Mouse (Mus musculus) right cerebral cortex, adult 2 months (tissue): ENCODE data around the gene Bicral.
"Not testable (repeated sequence)": the region's sequence is repeated elsewhere in the genome, so short reads cannot be mapped to it uniquely, and the experiment has no call there.

ENCODE experiments used
- DNase-seq, 2 experiments: peaks; one replicate each; pipeline ENCODE4 v3.0.0; 2021 to 2022; ENCODE audit warnings: low spot score in 2 of 2

Bicral gene

DNA sequence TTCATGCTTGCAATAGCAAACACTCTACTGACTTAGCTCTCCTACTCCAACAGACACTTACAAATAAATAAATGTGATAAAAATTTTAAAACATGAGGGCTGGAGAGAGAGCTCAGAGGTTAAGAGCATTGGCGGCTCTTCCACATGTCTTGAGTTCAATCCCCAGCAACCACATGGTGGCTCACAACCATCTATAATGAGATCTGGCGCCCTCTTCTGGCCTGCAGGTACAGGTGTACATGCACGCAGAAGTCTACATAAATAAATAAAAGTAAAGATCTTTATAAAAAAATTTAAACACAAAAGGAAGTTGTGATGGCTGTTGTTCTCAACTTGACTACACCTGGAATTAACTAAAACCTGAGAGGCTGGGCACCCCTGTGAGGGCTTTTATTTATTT, 17.3 kb upstream of the Bicral start:
- no peak for DNase-seq

DNA sequence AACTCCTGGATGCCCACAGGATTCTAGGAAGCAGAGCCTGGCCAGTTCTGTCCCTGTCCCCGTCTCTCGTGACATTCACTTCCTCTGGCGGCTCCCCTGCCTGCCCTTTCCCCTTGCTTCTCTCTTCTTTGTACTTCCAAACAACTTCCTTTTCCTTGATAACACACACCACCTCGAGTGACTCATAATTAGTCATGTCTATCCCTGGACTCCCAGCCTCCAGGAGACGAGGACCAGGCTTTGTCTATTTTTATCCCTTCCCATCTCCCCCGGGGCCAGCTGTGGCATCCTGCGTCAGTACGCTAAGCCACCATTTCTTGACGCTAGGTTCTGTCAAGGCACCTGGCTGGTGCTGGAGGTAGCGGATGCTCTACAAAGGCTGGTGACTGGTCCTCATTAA, 15.9 kb upstream of the Bicral start:
- DNase-seq = peak; percentile 51 to 60

GRCm38 (mm10) chr17:46872806-46873205, 14.5 kb upstream of the Bicral start:
- DNase-seq = no peak

DNA sequence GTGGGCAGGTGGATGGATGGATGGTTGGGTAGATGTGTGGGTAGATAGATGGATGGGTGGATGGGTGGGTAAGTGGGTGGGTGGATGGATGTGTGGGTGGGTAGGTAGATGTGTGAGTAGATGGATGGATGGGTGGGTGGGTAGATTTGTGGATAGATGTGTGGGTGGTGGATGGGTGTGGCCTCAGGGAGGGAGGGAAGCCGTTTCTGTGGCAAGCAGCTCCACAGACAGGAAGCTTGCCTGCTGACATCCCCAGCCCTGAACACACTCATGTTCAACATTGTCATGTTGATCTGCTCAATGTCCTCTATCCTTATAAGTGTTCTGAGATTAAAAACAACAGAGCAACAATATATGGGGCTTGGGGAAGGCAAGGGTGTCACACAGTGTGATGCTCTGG, 12.6 kb upstream of the Bicral start:
- no peak for DNase-seq

GRCm38 (mm10) chr17:46870204-46870798, 12.0 kb upstream of the Bicral start:
- no peak for DNase-seq

DNA sequence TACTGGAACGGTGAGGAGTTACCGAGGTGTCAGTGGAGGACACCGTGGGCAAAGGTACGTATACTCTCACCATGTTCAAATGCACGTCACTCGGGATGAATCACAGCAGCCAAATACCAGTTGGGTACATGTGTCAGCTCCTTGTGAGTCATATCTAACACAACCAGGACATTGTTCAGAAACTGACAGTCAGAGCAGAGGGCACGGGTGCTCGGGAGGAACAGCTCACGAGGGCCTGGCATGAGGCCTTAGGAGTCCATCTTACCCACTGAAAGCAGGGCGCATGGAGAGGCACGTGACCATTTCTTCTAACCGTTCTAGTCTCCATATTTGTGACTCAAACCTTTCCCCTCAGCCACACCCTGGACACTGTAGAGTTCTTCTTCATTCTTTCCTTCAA, 8.6 kb upstream of the Bicral start:
- peak in 1 of 2 experiments; percentile 18 for DNase-seq

GRCm38 (mm10) chr17:46864566-46865195, 6.4 kb upstream of the Bicral start:
- peak; percentile 33 to 43 for DNase-seq

DNA sequence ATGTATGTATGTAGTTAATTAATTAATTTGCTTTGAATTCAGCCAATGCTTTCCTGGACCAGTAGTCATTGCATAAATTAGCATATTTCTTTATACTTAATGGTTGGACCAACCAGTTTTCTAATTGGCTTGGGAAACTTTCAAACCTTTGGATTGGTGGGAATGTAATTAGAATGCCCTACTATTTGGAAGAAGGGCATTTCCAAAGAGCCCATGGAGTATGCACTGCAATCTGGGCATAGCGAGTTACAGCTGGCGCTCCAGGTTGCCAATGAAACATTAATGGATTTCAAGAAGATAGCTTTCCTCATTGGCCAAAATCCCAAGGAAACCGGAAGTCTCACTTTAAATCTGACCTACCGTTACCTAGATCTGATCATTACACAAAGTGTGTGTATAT, 1.8 kb upstream of the Bicral start:
- no peak for DNase-seq

DNA sequence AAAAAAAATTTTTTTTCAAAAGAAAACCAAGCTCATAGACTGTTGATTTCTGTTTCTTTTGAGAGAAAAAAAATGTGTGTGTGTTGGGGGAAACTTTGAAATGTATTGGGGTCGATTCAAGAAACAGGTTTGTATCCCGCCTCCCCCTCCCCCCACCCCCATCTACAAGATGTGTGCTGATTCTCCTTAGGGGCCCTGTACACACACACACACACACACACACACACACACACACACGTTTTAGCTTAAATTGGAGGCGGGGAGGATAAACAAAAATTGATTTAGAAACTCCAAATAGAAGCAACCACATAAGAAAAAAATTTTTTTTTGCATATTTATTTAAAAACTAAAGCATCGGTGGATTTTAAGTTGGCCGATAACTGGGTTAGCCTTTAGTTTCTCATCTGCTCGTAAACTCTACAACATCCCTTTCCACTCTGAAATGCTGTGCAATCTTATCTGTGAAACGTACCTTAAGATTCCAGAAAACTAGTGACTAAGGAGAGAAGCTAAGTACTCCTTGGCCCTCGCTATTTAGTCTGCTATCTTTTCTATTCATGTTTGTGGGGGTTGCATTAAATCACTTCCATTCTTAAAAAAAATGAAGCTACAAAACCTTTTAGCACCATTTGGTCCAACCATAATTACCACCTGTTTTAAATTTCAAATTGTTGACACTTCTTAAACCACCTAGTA, 615 bp upstream of the Bicral start:
- DNase-seq = no peak

GRCm38 (mm10) chr17:46857361-46857902, 850 bp downstream of the Bicral start:
- peak; percentile 74 to 79 for DNase-seq

GRCm38 (mm10) chr17:46856471-46857360, 1.6 kb downstream of the Bicral start:
- DNase-seq = peak; percentile 64 to 77

GRCm38 (mm10) chr17:46856107-46856388, 2.2 kb downstream of the Bicral start:
- no peak for DNase-seq

DNA sequence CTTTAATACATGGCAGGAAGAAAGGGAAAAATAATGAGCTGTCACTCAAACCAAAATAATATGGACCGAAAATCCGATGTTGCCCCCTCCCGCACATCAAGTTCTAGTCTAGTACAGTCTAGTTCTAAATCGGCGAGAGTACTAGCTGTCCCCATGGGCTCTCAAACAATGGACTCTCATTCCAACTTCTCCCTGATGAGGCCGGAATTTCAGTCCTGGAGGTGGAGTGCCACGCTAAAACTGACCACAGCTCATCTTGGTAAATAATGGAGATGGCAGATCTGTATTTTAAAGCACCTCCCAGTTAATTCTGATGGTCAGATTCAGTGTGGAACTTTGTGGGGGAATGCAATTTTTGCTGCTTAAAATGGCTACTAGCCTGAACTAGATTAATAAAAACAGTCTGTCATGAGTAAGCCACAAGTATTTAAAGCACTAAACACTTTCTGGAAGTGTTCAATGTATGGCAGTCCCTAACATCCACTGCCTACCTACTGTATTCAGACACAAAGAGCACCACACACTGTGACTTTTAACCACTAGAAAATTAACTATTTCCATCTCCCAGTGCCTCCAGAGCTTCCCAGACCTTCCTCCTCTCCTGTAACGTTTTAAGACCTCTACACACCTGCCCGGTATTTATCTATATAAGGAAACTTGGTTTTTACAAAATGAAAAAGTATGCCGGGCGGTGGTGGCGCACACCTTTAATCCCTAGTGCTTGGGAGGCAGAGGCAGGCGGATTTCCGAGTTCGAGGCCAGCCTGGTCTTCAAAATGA, 2.8 kb downstream of the Bicral start:
- no peak for DNase-seq

DNA sequence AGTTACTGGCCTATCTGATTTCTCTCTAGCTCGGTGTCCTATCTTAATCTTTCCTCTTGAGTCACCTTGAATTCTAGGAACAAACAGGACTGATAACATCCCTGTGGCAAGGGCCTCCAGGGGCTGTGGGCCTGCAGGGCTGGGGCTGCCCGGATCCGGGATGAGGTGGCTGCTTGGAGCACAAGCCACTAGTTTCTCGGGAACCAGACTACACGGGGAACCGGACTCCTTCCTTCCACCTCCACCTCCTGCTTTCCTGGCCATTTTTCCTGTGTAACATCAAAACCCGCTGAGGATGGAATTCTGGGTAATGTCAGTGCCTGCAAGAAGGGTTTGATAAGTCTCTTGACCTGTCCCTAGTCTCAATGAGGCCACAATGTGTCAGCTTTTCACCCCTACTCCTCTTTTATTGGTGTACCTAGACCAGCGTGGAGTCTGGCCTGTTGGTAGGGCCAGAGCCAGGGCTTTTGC, 3.6 kb downstream of the Bicral start:
- DNase-seq = no peak

GRCm38 (mm10) chr17:46854096-46854495, 4.2 kb downstream of the Bicral start:
- no peak for DNase-seq

- DNase-seq = peak; percentile 34 to 52
Observed at GRCm38 (mm10) chr17:46853281-46853680, 5.0 kb downstream of the Bicral start.

- no peak for DNase-seq
Observed at GRCm38 (mm10) chr17:46852725-46853124, 5.6 kb downstream of the Bicral start.

GRCm38 (mm10) chr17:46847206-46847605, 11.1 kb downstream of the Bicral start:
- DNase-seq = no peak

- DNase-seq = not testable (repeated sequence)
Observed at GRCm38 (mm10) chr17:46846573-46846972, 11.7 kb downstream of the Bicral start.

DNA sequence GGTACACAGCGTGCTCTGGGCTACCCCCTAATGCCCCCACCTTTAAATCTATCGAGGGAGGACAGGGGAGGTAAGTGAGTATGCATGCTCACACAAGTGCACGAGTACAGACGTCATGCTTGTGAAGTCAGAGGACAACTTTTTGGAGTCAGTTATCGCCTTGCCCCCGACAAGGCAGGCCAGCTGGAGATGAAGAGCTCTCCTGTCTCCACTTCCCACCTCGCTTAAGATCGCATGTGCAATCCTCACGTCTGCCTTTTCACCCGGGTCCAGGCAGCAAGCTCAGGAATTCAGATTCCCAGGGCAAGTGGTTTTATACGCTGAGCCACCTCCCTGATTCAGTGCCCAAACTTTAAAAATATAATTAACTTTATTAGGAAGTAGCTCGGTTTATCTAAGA, 13.0 kb downstream of the Bicral start:
- no peak for DNase-seq

GRCm38 (mm10) chr17:46844811-46845210, 13.5 kb downstream of the Bicral start:
- no peak for DNase-seq
